Mouse (Mus musculus): Measurements from ENCODE around the gene Adgrg6.

GRCm38 (mm10) chr10:14517909-14518308 lies 27.6 kb downstream of the Adgrg6 start:
- TF ChIP-seq CTCF (IDR thresholded peaks at IDR 0.05; ENCODE audit: borderline replicate concordance, control insufficient read depth, extremely low read depth, insufficient read depth, low read length, poor library complexity) (no peak), POLR2A (IDR thresholded peaks at IDR 0.05; ENCODE audit: control insufficient read depth, extremely low read depth, insufficient read depth, low read length, poor library complexity) (no peak)

Data from thymus, adult 2 months (tissue).